Mouse (Mus musculus) hindbrain, postnatal 0 days (tissue): ENCODE results near the gene Hacd2. TPM values are rescaled to one million over a fixed set of nuclear protein-coding genes. Genes with fewer than 3 reads are reported as not detected.

Source experiments
- ATAC-seq: fragments of 200-750 bp; cut with Nextera tagmentation; 2 replicates; pipeline ENCODE4 v1.8.0; 2017; ENCODE audit warnings: mild to moderate bottlenecking, moderate TSS enrichment, moderate library complexity
- DNase-seq: peaks from one replicate; pipeline ENCODE4 v3.0.0-alpha.2; 2015; ENCODE audit warnings: low spot score
- H3K27ac ChIP-seq: fragments of 300-500 bp; sonication (generic); 2 replicates; pipeline ENCODE4 v1.5.1; 2014; ENCODE audit warnings: mild to moderate bottlenecking
- H3K27me3 ChIP-seq: fragments of 300-500 bp; sonication (generic); 2 replicates; pipeline ENCODE4 v1.6.1; 2014; ENCODE audit warnings: low read length, mixed read lengths; ENCODE audit not compliant: insufficient read depth
- H3K36me3 ChIP-seq: fragments of 300-500 bp; sonication (generic); 2 replicates; pipeline ENCODE4 v1.6.1; 2014; ENCODE audit warnings: low read length, mixed read lengths; ENCODE audit not compliant: insufficient read depth
- H3K4me1 ChIP-seq: fragments of 300-500 bp; sonication (generic); 2 replicates; pipeline ENCODE4 v1.6.1; 2014; ENCODE audit warnings: antibody characterized with exemption, low read length, mixed read lengths; ENCODE audit not compliant: insufficient read depth
- H3K4me2 ChIP-seq: fragments of 300-500 bp; sonication (generic); 2 replicates; pipeline ENCODE4 v1.6.1; 2014; ENCODE audit warnings: low read depth, mild to moderate bottlenecking, low read length, moderate library complexity, mixed read lengths
- H3K4me3 ChIP-seq: fragments of 300-500 bp; sonication (generic); 2 replicates; pipeline ENCODE4 v1.5.1; 2014; ENCODE audit warnings: low read length
- H3K9ac ChIP-seq: fragments of 300-500 bp; sonication (generic); replicated peaks from 2 replicates; pipeline ENCODE4 v1.6.1; 2014; ENCODE audit warnings: mild to moderate bottlenecking, low read length, moderate library complexity, mixed read lengths
- H3K9me3 ChIP-seq: fragments of 300-500 bp; sonication (generic); 2 replicates; pipeline ENCODE4 v1.6.1; 2016; ENCODE audit warnings: low read length, mixed read lengths
- CTCF ChIP-seq: IDR thresholded peaks from 2 replicates; pipeline ENCODE4 v1.5.1; 2016; ENCODE audit warnings: antibody characterized with exemption, control low read depth, low read depth
- WGBS: fragments of 180-500 bp; shearing (Covaris S2); extraction: QIAGEN DNeasy Blood & Tissue Kit; methylation state at CpG from one replicate; pipeline ENCODE4 v1.1.7; 2014; 5-methylcytosine and 5-hydroxymethylcytosine counted together
- polyA plus RNA-seq: library from polyadenylated mRNA; unstranded; fragments of >200 nt; fragmentation: Nextera tagmentation; extraction: Ambion mirVana; gene quantifications from 2 replicates; pipeline ENCODE4 v1.2.1, GENCODE M21; 2015
- total RNA-seq: library from RNA; depleted of rRNA; stranded (reverse); fragments of >200 nt; gene quantifications from 2 replicates; pipeline ENCODE4 v1.2.3, GENCODE M21; 2014; rRNA removed

Gene Hacd2
- total and polyA plus RNA-seq, 2 experiments from 2014 or later, result 11.7 to 60.0 TPM

GRCm38 (mm10) chr16:35156306-35156695 lies 134.1 kb downstream of the Hacd2 start:
- WGBS, result 4% methylated on average over 39 of the region's 48 CpGs
- peak overlapping the region; percentile 88; the same call in 1 of the 2 replicates for H3K27ac ChIP-seq
- no peaks in the 10 kb centered on the region for H3K36me3 ChIP-seq
- peak; percentile 72 for DNase-seq
- peak; percentile 41 for TF ChIP-seq CTCF
- H3K9me3 ChIP-seq, result no peaks in the 10 kb centered on the region
- H3K4me1 ChIP-seq, result peaks cover 37% of the 10 kb centered on the region
- peak overlapping the region; percentile 83 for H3K9ac ChIP-seq
- H3K4me3 ChIP-seq, result peak overlapping the region; percentile 84
- ATAC-seq, result 0 out of 2 replicates have a peak, but pooled peaks have one; percentile 5
- no peaks in the 10 kb centered on the region for H3K27me3 ChIP-seq
- peak overlapping the region; percentile 91 for H3K4me2 ChIP-seq

GRCm38 (mm10) chr16:35156832-35157231 lies 134.6 kb downstream of the Hacd2 start:
- Histone ChIP-seq H3K9me3 (no peaks in the 10 kb centered on the region), H3K4me2 (peak overlapping the region; percentile 91), H3K36me3 (no peaks in the 10 kb centered on the region), H3K9ac (no peak overlapping the region), H3K27me3 (no peaks in the 10 kb centered on the region), H3K27ac (no peak overlapping the region), H3K4me1 (peaks cover 37% of the 10 kb centered on the region), H3K4me3 (peak overlapping the region; percentile 84)
- WGBS, result 71% methylated on average over 21 of the region's 21 CpGs
- no peak for TF ChIP-seq CTCF
- DNase-seq (no peak), ATAC-seq (no peak)

Other genes starting within 250 kb of the Hacd2 start
- 82.7 and 85.5 TPM in 2 replicates for gene Adcy5, start 132.4 kb downstream of the Hacd2 start, total RNA-seq
- 5.7 and 6.3 TPM in 2 replicates for gene Adcy5, start 132.4 kb downstream of the Hacd2 start, polyA plus RNA-seq